Mouse (Mus musculus) MEL (cell line): ENCODE data around the gene Emx1.
"Not testable (repeated sequence)": the region's sequence is repeated elsewhere in the genome, so short reads cannot be mapped to it uniquely, and the experiment has no call there.

Source experiments
- BHLHE40 ChIP-seq: IDR thresholded peaks from 2 replicates; pipeline ENCODE4 v1.6.1; 2012; ENCODE audit warnings: low read depth, mild to moderate bottlenecking, inconsistent platforms, low read length, improper control_type of control experiment, borderline replicate concordance
- CHD2 ChIP-seq: IDR thresholded peaks from 2 replicates; pipeline ENCODE4 v1.6.1; 2011; ENCODE audit warnings: low read length, improper control_type of control experiment
- CTCF ChIP-seq, 3 experiments: IDR thresholded peaks in 2 of 3; conservative IDR thresholded peaks in 1 of 3; 2 replicates each; pipeline ENCODE4 v1.5.1; 2011 to 2012; ENCODE audit warnings: low read length in 3 of 3, low read depth in 2 of 3, mild to moderate bottlenecking in 2 of 3, improper control_type of control experiment in 1 of 3, inconsistent platforms in 1 of 3, mixed read lengths in 1 of 3, moderate library complexity in 1 of 3; ENCODE audit not compliant: control insufficient read depth in 1 of 3, insufficient read depth in 1 of 3, poor library complexity in 1 of 3, severe bottlenecking in 1 of 3
- HCFC1 ChIP-seq: IDR thresholded peaks from 2 replicates; pipeline ENCODE4 v1.6.1; 2012; ENCODE audit warnings: low read depth, mild to moderate bottlenecking, inconsistent platforms, low read length, improper control_type of control experiment, moderate library complexity
- JUND ChIP-seq: IDR thresholded peaks from 2 replicates; pipeline ENCODE4 v1.6.1; 2011; ENCODE audit warnings: low read depth, mild to moderate bottlenecking, improper control_type of control experiment, low read length
- POLR2A ChIP-seq, 2 experiments: IDR thresholded peaks; 2 replicates each; pipeline ENCODE4 v1.6.1; 2011 to 2012; ENCODE audit warnings: low read length in 2 of 2, mild to moderate bottlenecking in 2 of 2, control low read depth in 1 of 2, improper control_type of control experiment in 1 of 2, low read depth in 1 of 2, moderate library complexity in 1 of 2; ENCODE audit not compliant: control insufficient read depth in 1 of 2, insufficient read depth in 1 of 2, poor library complexity in 1 of 2
- TAL1 ChIP-seq: IDR thresholded peaks from 2 replicates; pipeline ENCODE4 v1.6.1; 2012; ENCODE audit warnings: mild to moderate bottlenecking, inconsistent platforms, low read length, moderate library complexity, mixed read lengths
- ZMIZ1 ChIP-seq: IDR thresholded peaks from 2 replicates; pipeline ENCODE4 v1.6.1; 2012; ENCODE audit warnings: low read depth, mild to moderate bottlenecking, inconsistent platforms, low read length, improper control_type of control experiment, moderate library complexity

DNA sequence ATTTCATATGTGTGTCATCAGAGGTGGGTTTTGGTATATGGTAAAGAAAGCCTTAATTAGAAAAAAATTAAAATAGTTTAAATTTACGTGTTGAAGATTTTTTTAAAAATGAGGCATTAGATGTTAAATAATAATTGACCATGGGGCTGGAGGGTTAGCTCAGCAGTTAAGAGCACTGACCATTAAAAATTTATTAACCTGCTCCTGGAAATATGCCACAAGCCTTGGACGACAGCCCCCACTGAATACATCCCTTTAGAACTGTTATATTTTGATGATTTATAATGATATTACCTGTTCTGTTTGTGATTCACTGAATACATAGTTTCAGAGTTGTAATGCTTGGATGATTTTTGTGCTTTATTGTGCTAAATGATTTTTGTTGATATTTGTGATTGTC, 30.7 kb upstream of the Emx1 start:
- TF ChIP-seq CHD2; BHLHE40; JUND; TAL1; CTCF (IDR thresholded peaks at IDR 0.05 in 2 of 3, conservative IDR thresholded peaks at IDR 0.05 in 1 of 3; ENCODE audit: control insufficient read depth in 1 of 3, insufficient read depth in 1 of 3, low read depth in 2 of 3, low read length in 3 of 3, poor library complexity in 1 of 3, severe bottlenecking in 1 of 3); ZMIZ1; HCFC1; POLR2A (IDR thresholded peaks at IDR 0.05; ENCODE audit: control insufficient read depth in 1 of 2, insufficient read depth in 1 of 2, low read depth in 1 of 2, low read length in 2 of 2, poor library complexity in 1 of 2): not testable (repeated sequence)
